Mouse (Mus musculus): Measurements from ENCODE around the gene Ank2.

Ank2 gene

GRCm38 (mm10) chr3:126976793-126977192 lies 522.4 kb downstream of the Ank2 start:
- DNase-seq (ENCODE audit: low spot score), result no peak

GRCm38 (mm10) chr3:126975409-126975808 lies 523.7 kb downstream of the Ank2 start:
- no peak for DNase-seq (ENCODE audit: low spot score)

GRCm38 (mm10) chr3:126973551-126973950 lies 525.6 kb downstream of the Ank2 start:
- no peak for DNase-seq (ENCODE audit: low spot score)

- no peak for DNase-seq (ENCODE audit: low spot score)
Observed at GRCm38 (mm10) chr3:126971531-126971930, 527.6 kb downstream of the Ank2 start.

GRCm38 (mm10) chr3:126968721-126969120 lies 530.4 kb downstream of the Ank2 start:
- DNase-seq (ENCODE audit: low spot score), result no peak

- DNase-seq (ENCODE audit: low spot score), result no peak
Observed at GRCm38 (mm10) chr3:126965767-126966166, 533.4 kb downstream of the Ank2 start.

- no peak for DNase-seq (ENCODE audit: low spot score)
Observed at GRCm38 (mm10) chr3:126962326-126962725, 536.8 kb downstream of the Ank2 start.

GRCm38 (mm10) chr3:126952698-126953097 lies 546.5 kb downstream of the Ank2 start:
- no peak for DNase-seq (ENCODE audit: low spot score)

GRCm38 (mm10) chr3:126946591-126946990 lies 552.6 kb downstream of the Ank2 start:
- no peak for DNase-seq (ENCODE audit: low spot score)

GRCm38 (mm10) chr3:126944838-126945237 lies 554.3 kb downstream of the Ank2 start:
- DNase-seq (ENCODE audit: low spot score), result no peak

- DNase-seq (ENCODE audit: low spot score), result no peak
Observed at GRCm38 (mm10) chr3:126944081-126944480, 555.1 kb downstream of the Ank2 start.

GRCm38 (mm10) chr3:126940452-126940851 lies 558.7 kb downstream of the Ank2 start:
- DNase-seq (ENCODE audit: low spot score), result no peak

GRCm38 (mm10) chr3:126931884-126932506 lies 567.2 kb downstream of the Ank2 start:
- DNase-seq (ENCODE audit: low spot score), result no peak

- DNase-seq (ENCODE audit: low spot score), result no peak
Observed at GRCm38 (mm10) chr3:126923575-126924382, 575.4 kb downstream of the Ank2 start.

GRCm38 (mm10) chr3:126921941-126922340 lies 577.2 kb downstream of the Ank2 start:
- no peak for DNase-seq (ENCODE audit: low spot score)

- no peak for DNase-seq (ENCODE audit: low spot score)
Observed at GRCm38 (mm10) chr3:126920296-126920695, 578.9 kb downstream of the Ank2 start.

- no peak for DNase-seq (ENCODE audit: low spot score)
Observed at GRCm38 (mm10) chr3:126918805-126919473, 580.2 kb downstream of the Ank2 start.

GRCm38 (mm10) chr3:126916381-126916780 lies 582.8 kb downstream of the Ank2 start:
- DNase-seq (ENCODE audit: low spot score), result no peak

GRCm38 (mm10) chr3:126903543-126903942 lies 595.6 kb downstream of the Ank2 start:
- no peak for DNase-seq (ENCODE audit: low spot score)

GRCm38 (mm10) chr3:126886644-126887043 lies 612.5 kb downstream of the Ank2 start:
- DNase-seq (ENCODE audit: low spot score), result no peak

- DNase-seq (ENCODE audit: low spot score), result no peak
Observed at GRCm38 (mm10) chr3:126886090-126886489, 613.1 kb downstream of the Ank2 start.

GRCm38 (mm10) chr3:126878233-126878632 lies 620.9 kb downstream of the Ank2 start:
- DNase-seq (ENCODE audit: low spot score), result no peak
